Mouse (Mus musculus) limb, embryonic 14.5 days (tissue): Measurements from ENCODE around the gene Kif7. TPM values are rescaled to one million over a fixed set of nuclear protein-coding genes. Genes with fewer than 3 reads are reported as not detected.
A peak's percentile ranks its signal among the peaks of the same experiment; 100 is the strongest.

ENCODE experiments used
- ATAC-seq: fragments of 200-750 bp; cut with Nextera tagmentation; 2 replicates; pipeline ENCODE4 v1.8.0; 2017; ENCODE audit warnings: low read depth, moderate number of reproducible peaks, moderate TSS enrichment; ENCODE audit not compliant: low FRiP score
- DNase-seq: peaks from one replicate; pipeline ENCODE4 v3.0.0-alpha.2; 2015; ENCODE audit warnings: low spot score
- H3K27ac ChIP-seq: fragments of 300-500 bp; sonication (generic); replicated peaks from 2 replicates; pipeline ENCODE4 v1.5.1; 2014; ENCODE audit warnings: low read depth, mild to moderate bottlenecking, low read length, moderate library complexity, mixed read lengths
- H3K27me3 ChIP-seq: fragments of 300-500 bp; sonication (generic); 2 replicates; pipeline ENCODE4 v1.6.1; 2014; ENCODE audit warnings: low read length, mixed read lengths; ENCODE audit not compliant: control insufficient read depth, insufficient read depth
- H3K36me3 ChIP-seq: fragments of 300-500 bp; sonication (generic); 2 replicates; pipeline ENCODE4 v1.6.1; 2014; ENCODE audit warnings: mild to moderate bottlenecking, low read length, moderate library complexity, mixed read lengths; ENCODE audit not compliant: control insufficient read depth, insufficient read depth
- H3K4me1 ChIP-seq: fragments of 300-500 bp; sonication (generic); 2 replicates; pipeline ENCODE4 v1.6.1; 2014; ENCODE audit warnings: antibody characterized with exemption, low read length, mixed read lengths; ENCODE audit not compliant: control insufficient read depth, insufficient read depth
- H3K4me2 ChIP-seq: fragments of 300-500 bp; sonication (generic); replicated peaks from 2 replicates; pipeline ENCODE4 v1.6.1; 2014; ENCODE audit warnings: low read depth, mild to moderate bottlenecking, low read length, moderate library complexity; ENCODE audit not compliant: severe bottlenecking
- H3K4me3 ChIP-seq: fragments of 300-500 bp; sonication (generic); replicated peaks from 2 replicates; pipeline ENCODE4 v1.5.1; 2014; ENCODE audit warnings: low read length
- H3K9ac ChIP-seq: fragments of 300-500 bp; sonication (generic); 2 replicates; pipeline ENCODE4 v1.6.1; 2014; ENCODE audit warnings: mild to moderate bottlenecking, low read depth, low read length, moderate library complexity; ENCODE audit not compliant: severe bottlenecking
- H3K9me3 ChIP-seq: fragments of 300-500 bp; sonication (generic); 2 replicates; pipeline ENCODE4 v1.6.1; 2016; ENCODE audit warnings: low read length; ENCODE audit not compliant: control insufficient read depth
- POLR2A ChIP-seq: fragments of 200-500 bp; IDR thresholded peaks from 2 replicates; pipeline ENCODE4 v1.8.0; 2012; ENCODE audit warnings: inconsistent platforms, mild to moderate bottlenecking, moderate library complexity, borderline replicate concordance; ENCODE audit not compliant: insufficient read depth, insufficient read length; ENCODE audit errors: extremely low read depth
- WGBS: fragments of 180-500 bp; shearing (Covaris S2); extraction: QIAGEN DNeasy Blood & Tissue Kit; methylation state at CpG from one replicate; pipeline ENCODE4 v1.1.7; 2014; 5-methylcytosine and 5-hydroxymethylcytosine counted together
- polyA plus RNA-seq, 2 experiments: library from polyadenylated mRNA; depleted of rRNA in 1 of 2; stranded (reverse) in 1 of 2; unstranded in 1 of 2; fragments of >200 nt; fragmentation: Nextera tagmentation in 1 of 2; extraction: Ambion mirVana in 1 of 2; gene quantifications; 2 replicates each; pipeline versions ENCODE4 v1.2.1 to v1.2.3; 2012 to 2014

Kif7 gene
- polyA plus RNA-seq, 2 experiments = 7.2 to 14.6 TPM

GRCm38 (mm10) chr7:79734563-79734962 is 19.0 kb upstream of the Kif7 start:
- no peaks in the 10 kb centered on the region for H3K4me1 ChIP-seq
- no peak for DNase-seq
- 88% methylated on average over 8 of the region's 8 CpGs for WGBS
- H3K36me3 ChIP-seq = peaks cover 8% of the 10 kb centered on the region; the same call in 1 of the 2 replicates
- TF ChIP-seq POLR2A = no peak
- H3K4me2 ChIP-seq = no peak overlapping the region
- H3K9ac ChIP-seq = no peak overlapping the region
- no peak overlapping the region for H3K27ac ChIP-seq
- no peaks in the 10 kb centered on the region for H3K27me3 ChIP-seq
- no peak overlapping the region for H3K4me3 ChIP-seq
- no peak for ATAC-seq
- no peaks in the 10 kb centered on the region for H3K9me3 ChIP-seq

- Histone ChIP-seq H3K4me2 (no peak within 1 kb of the TSS), H3K36me3 (peaks cover 8% of the 10 kb centered on the region; the same call in 1 of the 2 replicates), H3K9me3 (no peaks in the 10 kb centered on the region), H3K4me3 (no peak within 1 kb of the TSS), H3K9ac (no peak within 1 kb of the TSS), H3K27me3 (no peaks in the 10 kb centered on the region), H3K27ac (no peak within 1 kb of the TSS), H3K4me1 (no peaks in the 10 kb centered on the region)
- DNase-seq = no peak
- no peak for ATAC-seq
- no peak for TF ChIP-seq POLR2A
- 53% methylated on average over 4 of the region's 4 CpGs for WGBS
Observed at GRCm38 (mm10) chr7:79732622-79733021, 17.1 kb upstream of the Kif7 start, which contains the start of gene Plin1. Plin1 (minus strand) TSS chr7:79732903.

- ATAC-seq (no peak), DNase-seq (no peak)
- no peak for TF ChIP-seq POLR2A
- Histone ChIP-seq H3K9me3 (no peaks in the 10 kb centered on the region), H3K4me3 (no peak overlapping the region), H3K36me3 (0 out of 2 replicates have a peak, but pooled peaks cover 5% of the 10 kb centered on the region), H3K4me2 (no peak overlapping the region), H3K9ac (no peak overlapping the region), H3K4me1 (no peaks in the 10 kb centered on the region), H3K27ac (no peak overlapping the region), H3K27me3 (no peaks in the 10 kb centered on the region)
- WGBS = 83% methylated on average over 13 of the region's 13 CpGs
Observed at GRCm38 (mm10) chr7:79731438-79731837, 15.9 kb upstream of the Kif7 start.

- no peak for DNase-seq
- Histone ChIP-seq H3K4me3 (no peak overlapping the region), H3K36me3 (0 out of 2 replicates have a peak, but pooled peaks cover 3% of the 10 kb centered on the region), H3K4me1 (no peaks in the 10 kb centered on the region), H3K9ac (no peak overlapping the region), H3K4me2 (no peak overlapping the region), H3K27ac (no peak overlapping the region), H3K27me3 (no peaks in the 10 kb centered on the region), H3K9me3 (no peaks in the 10 kb centered on the region)
- WGBS = 66% methylated on average over 11 of the region's 11 CpGs
- ATAC-seq = no peak
- no peak for TF ChIP-seq POLR2A
Observed at GRCm38 (mm10) chr7:79729743-79730370, 14.3 kb upstream of the Kif7 start.

GRCm38 (mm10) chr7:79729169-79729568 is 13.6 kb upstream of the Kif7 start:
- Histone ChIP-seq H3K9ac (no peak overlapping the region), H3K4me1 (no peaks in the 10 kb centered on the region), H3K27ac (no peak overlapping the region), H3K4me2 (no peak overlapping the region), H3K27me3 (no peaks in the 10 kb centered on the region), H3K36me3 (no peaks in the 10 kb centered on the region), H3K9me3 (no peaks in the 10 kb centered on the region), H3K4me3 (no peak overlapping the region)
- DNase-seq = peak; percentile 64
- ATAC-seq = peak; percentile 69; the same call in 1 of the 2 replicates
- no peak for TF ChIP-seq POLR2A
- WGBS = 7% methylated on average over 8 of the region's 8 CpGs
